Mouse (Mus musculus) forebrain, embryonic 14.5 days (tissue): ENCODE data around the gene Fzr1. TPM values are rescaled to one million over a fixed set of nuclear protein-coding genes. Genes with fewer than 3 reads are reported as not detected.

Experiments used
- ATAC-seq: fragments of 200-750 bp; cut with Nextera tagmentation; 2 replicates; pipeline ENCODE4 v1.8.0; 2017; ENCODE audit warnings: mild to moderate bottlenecking, moderate library complexity
- DNase-seq: peaks from one replicate; pipeline ENCODE4 v3.0.0-alpha.2; 2015; ENCODE audit warnings: low spot score
- H3K27ac ChIP-seq: fragments of 300-500 bp; sonication (generic); 2 replicates; pipeline ENCODE4 v1.5.1; 2014; ENCODE audit warnings: low read depth, mild to moderate bottlenecking, control low read depth, low read length, moderate library complexity
- H3K27me3 ChIP-seq: fragments of 300-500 bp; sonication (generic); replicated peaks from 2 replicates; pipeline ENCODE4 v1.6.1; 2014; ENCODE audit warnings: low read length, control low read depth, mixed read lengths; ENCODE audit not compliant: control insufficient read depth, insufficient read depth
- H3K36me3 ChIP-seq: fragments of 300-500 bp; sonication (generic); 2 replicates; pipeline ENCODE4 v1.6.1; 2014; ENCODE audit warnings: low read length, control low read depth; ENCODE audit not compliant: control insufficient read depth, insufficient read depth
- H3K4me1 ChIP-seq: fragments of 300-500 bp; sonication (generic); 2 replicates; pipeline ENCODE4 v1.6.1; 2014; ENCODE audit warnings: antibody characterized with exemption, low read length, control low read depth; ENCODE audit not compliant: control insufficient read depth, insufficient read depth
- H3K4me2 ChIP-seq: fragments of 300-500 bp; sonication (generic); 2 replicates; pipeline ENCODE4 v1.6.1; 2014; ENCODE audit warnings: mild to moderate bottlenecking, control low read depth, low read length
- H3K4me3 ChIP-seq: fragments of 300-500 bp; sonication (generic); 2 replicates; pipeline ENCODE4 v1.5.1; 2014; ENCODE audit warnings: low read depth, low read length, control low read depth
- H3K9ac ChIP-seq: fragments of 300-500 bp; sonication (generic); 2 replicates; pipeline ENCODE4 v1.6.1; 2014; ENCODE audit warnings: mild to moderate bottlenecking, low read length, control low read depth, moderate library complexity
- H3K9me3 ChIP-seq: fragments of 300-500 bp; sonication (generic); replicated peaks from 2 replicates; pipeline ENCODE4 v1.6.1; 2016; ENCODE audit warnings: low read length, control low read depth, mixed read lengths; ENCODE audit not compliant: control insufficient read depth
- WGBS: fragments of 180-500 bp; shearing (Covaris S2); extraction: QIAGEN DNeasy Blood & Tissue Kit; methylation state at CpG from one replicate; pipeline ENCODE4 v1.1.7; 2014; 5-methylcytosine and 5-hydroxymethylcytosine counted together
- polyA plus RNA-seq: library from polyadenylated mRNA; unstranded; fragments of >200 nt; fragmentation: Nextera tagmentation; extraction: Ambion mirVana; gene quantifications from 2 replicates; pipeline ENCODE4 v1.2.1, GENCODE M21; 2014

The Fzr1 gene
- polyA plus RNA-seq, 1 experiment from 2014 or later: 101 TPM

- H3K9ac ChIP-seq: no peak overlapping the region
- 56% methylated on average over 2 of the region's 2 CpGs for WGBS
- ATAC-seq (no peak), DNase-seq (no peak)
- no peaks in the 10 kb centered on the region for H3K4me1 ChIP-seq
- H3K4me3 ChIP-seq: no peak overlapping the region
- no peaks in the 10 kb centered on the region for H3K9me3 ChIP-seq
- no peak overlapping the region for H3K27ac ChIP-seq
- H3K36me3 ChIP-seq: peaks cover 48% of the 10 kb centered on the region
- H3K27me3 ChIP-seq: peaks cover 9% of the 10 kb centered on the region; the same call in 1 of the 2 replicates
- no peak overlapping the region for H3K4me2 ChIP-seq
Measured at GRCm38 (mm10) chr10:81327959-81328358, 50.4 kb downstream of the Fzr1 start.

DNA sequence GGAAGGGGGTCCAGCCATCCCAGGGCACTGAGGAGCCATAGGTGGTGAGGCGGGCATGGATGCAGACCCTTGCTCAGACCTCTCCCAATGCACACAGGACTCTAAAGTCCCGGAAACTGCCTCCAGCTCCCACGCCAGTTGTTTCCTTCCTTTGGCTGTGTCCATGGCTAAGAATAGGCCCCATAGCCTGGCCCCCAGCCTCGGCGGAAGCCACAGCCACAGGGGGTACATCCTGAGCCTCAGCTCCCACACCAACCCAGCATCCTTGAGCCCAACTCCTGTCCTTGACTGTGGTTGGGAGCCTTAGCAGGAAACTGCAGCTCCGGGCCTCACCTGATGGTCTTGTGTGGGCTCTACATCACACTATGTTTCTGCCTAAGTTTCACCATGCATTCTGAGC is 51.5 kb downstream of the Fzr1 start:
- peaks cover 57% of the 10 kb centered on the region for H3K36me3 ChIP-seq
- no peak overlapping the region for H3K9ac ChIP-seq
- H3K4me3 ChIP-seq: no peak overlapping the region
- H3K27ac ChIP-seq: no peak overlapping the region
- ATAC-seq (no peak), DNase-seq (no peak)
- no peaks in the 10 kb centered on the region for H3K9me3 ChIP-seq
- no peak overlapping the region for H3K4me2 ChIP-seq
- no peaks in the 10 kb centered on the region; the same call in 1 of the 2 replicates for H3K4me1 ChIP-seq
- 92% methylated on average over 6 of the region's 6 CpGs for WGBS
- H3K27me3 ChIP-seq: no peaks in the 10 kb centered on the region

DNA sequence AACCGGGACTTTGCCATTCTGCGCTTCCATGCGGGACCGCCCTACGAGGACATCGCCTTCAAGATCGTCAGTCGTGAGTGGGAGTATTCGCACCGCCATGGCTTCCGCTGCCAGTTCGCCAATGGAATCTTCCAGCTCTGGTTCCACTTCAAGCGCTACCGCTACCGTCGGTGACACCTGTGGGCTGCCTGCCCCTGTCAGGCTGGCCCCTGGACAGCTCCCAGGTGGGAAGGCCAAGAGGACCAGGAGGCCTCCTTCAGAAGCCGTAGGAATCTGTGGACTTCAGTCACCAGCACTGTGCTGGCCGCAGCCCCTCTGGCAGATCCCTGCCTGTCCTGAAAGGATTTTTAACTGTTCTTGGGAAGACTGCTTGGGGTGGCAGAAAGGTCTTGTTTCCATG is 52.5 kb downstream of the Fzr1 start:
- Histone ChIP-seq H3K27me3 (no peaks in the 10 kb centered on the region), H3K36me3 (peaks cover 57% of the 10 kb centered on the region), H3K4me3 (no peak overlapping the region), H3K9me3 (no peaks in the 10 kb centered on the region), H3K4me2 (no peak overlapping the region), H3K27ac (no peak overlapping the region), H3K9ac (no peak overlapping the region), H3K4me1 (no peaks in the 10 kb centered on the region; the same call in 1 of the 2 replicates)
- no peak for DNase-seq
- no peak for ATAC-seq
- WGBS: 96% methylated on average over 18 of the region's 18 CpGs

GRCm38 (mm10) chr10:81325176-81325575 is 53.1 kb downstream of the Fzr1 start:
- no peaks in the 10 kb centered on the region for H3K9me3 ChIP-seq
- peaks cover 57% of the 10 kb centered on the region for H3K36me3 ChIP-seq
- no peak overlapping the region for H3K27ac ChIP-seq
- no peak for ATAC-seq
- H3K4me2 ChIP-seq: no peak overlapping the region
- WGBS: 95% methylated on average over 21 of the region's 21 CpGs
- DNase-seq: no peak
- H3K4me3 ChIP-seq: no peak overlapping the region
- H3K9ac ChIP-seq: no peak overlapping the region
- no peaks in the 10 kb centered on the region for H3K27me3 ChIP-seq
- H3K4me1 ChIP-seq: no peaks in the 10 kb centered on the region; the same call in 1 of the 2 replicates

GRCm38 (mm10) chr10:81323791-81324530 is 54.4 kb downstream of the Fzr1 start:
- peaks cover 57% of the 10 kb centered on the region for H3K36me3 ChIP-seq
- H3K9ac ChIP-seq: no peak overlapping the region
- no peak overlapping the region for H3K4me3 ChIP-seq
- H3K4me2 ChIP-seq: no peak overlapping the region
- H3K27me3 ChIP-seq: no peaks in the 10 kb centered on the region
- no peaks in the 10 kb centered on the region for H3K9me3 ChIP-seq
- H3K27ac ChIP-seq: no peak overlapping the region
- ATAC-seq (no peak), DNase-seq (no peak)
- WGBS: 95% methylated on average over 18 of the region's 18 CpGs
- peaks cover 9% of the 10 kb centered on the region for H3K4me1 ChIP-seq

GRCm38 (mm10) chr10:81323141-81323775 is 55.1 kb downstream of the Fzr1 start:
- H3K36me3 ChIP-seq: peaks cover 64% of the 10 kb centered on the region

GRCm38 (mm10) chr10:81322444-81322843 is 55.9 kb downstream of the Fzr1 start:
- Histone ChIP-seq H3K27me3 (no peaks in the 10 kb centered on the region), H3K9me3 (no peaks in the 10 kb centered on the region), H3K9ac (no peak overlapping the region), H3K4me1 (peaks cover 9% of the 10 kb centered on the region), H3K4me2 (no peak overlapping the region), H3K36me3 (peaks cover 68% of the 10 kb centered on the region), H3K4me3 (no peak overlapping the region), H3K27ac (no peak overlapping the region)
- ATAC-seq: no peak
- WGBS: 94% methylated on average over 27 of the region's 27 CpGs
- no peak for DNase-seq

More at GRCm38 (mm10) chr10:81323141-81323775, 55.1 kb downstream of the Fzr1 start:
- DNase-seq (no peak), ATAC-seq (no peak)
- no peak overlapping the region for H3K4me2 ChIP-seq
- 93% methylated on average over 23 of the region's 23 CpGs for WGBS
- H3K27ac ChIP-seq: no peak overlapping the region
- H3K4me3 ChIP-seq: no peak overlapping the region
- H3K4me1 ChIP-seq: peaks cover 9% of the 10 kb centered on the region
- H3K9ac ChIP-seq: no peak overlapping the region
- H3K9me3 ChIP-seq: no peaks in the 10 kb centered on the region
- H3K27me3 ChIP-seq: no peaks in the 10 kb centered on the region

GRCm38 (mm10) chr10:81321436-81321835 is 56.9 kb downstream of the Fzr1 start:
- H3K27me3 ChIP-seq: no peaks in the 10 kb centered on the region
- H3K9ac ChIP-seq: peak overlapping the region; percentile 82
- peak overlapping the region; percentile 93 for H3K4me3 ChIP-seq
- peak overlapping the region; percentile 70 for H3K4me2 ChIP-seq
- peak; percentile 1; the same call in 1 of the 2 replicates for ATAC-seq
- H3K4me1 ChIP-seq: peaks cover 9% of the 10 kb centered on the region
- H3K36me3 ChIP-seq: peaks cover 62% of the 10 kb centered on the region
- H3K27ac ChIP-seq: peak overlapping the region; percentile 91; the same call in 1 of the 2 replicates
- 4% methylated on average over 16 of the region's 20 CpGs for WGBS
- no peaks in the 10 kb centered on the region for H3K9me3 ChIP-seq
- DNase-seq: no peak
